Mouse (Mus musculus) megakaryocyte, embryonic 14.5 days (primary cell): ENCODE measurements at regions not wholly inside any gene's neighbourhood (a gene's known extent, or its start where the extent isn't known, plus 50 kb on each side); places are given as distances from the start of the nearest gene placed in this dataset.

ENCODE experiments used
- FLI1 ChIP-seq: IDR thresholded peaks from 2 replicates; pipeline ENCODE4 v1.6.1; 2012; ENCODE audit warnings: low read length, inconsistent platforms, mixed read lengths
- GATA1 ChIP-seq: IDR thresholded peaks from 3 replicates; pipeline ENCODE4 v1.6.1; 2012; ENCODE audit warnings: mixed read lengths, low read length, inconsistent platforms, borderline replicate concordance

DNA sequence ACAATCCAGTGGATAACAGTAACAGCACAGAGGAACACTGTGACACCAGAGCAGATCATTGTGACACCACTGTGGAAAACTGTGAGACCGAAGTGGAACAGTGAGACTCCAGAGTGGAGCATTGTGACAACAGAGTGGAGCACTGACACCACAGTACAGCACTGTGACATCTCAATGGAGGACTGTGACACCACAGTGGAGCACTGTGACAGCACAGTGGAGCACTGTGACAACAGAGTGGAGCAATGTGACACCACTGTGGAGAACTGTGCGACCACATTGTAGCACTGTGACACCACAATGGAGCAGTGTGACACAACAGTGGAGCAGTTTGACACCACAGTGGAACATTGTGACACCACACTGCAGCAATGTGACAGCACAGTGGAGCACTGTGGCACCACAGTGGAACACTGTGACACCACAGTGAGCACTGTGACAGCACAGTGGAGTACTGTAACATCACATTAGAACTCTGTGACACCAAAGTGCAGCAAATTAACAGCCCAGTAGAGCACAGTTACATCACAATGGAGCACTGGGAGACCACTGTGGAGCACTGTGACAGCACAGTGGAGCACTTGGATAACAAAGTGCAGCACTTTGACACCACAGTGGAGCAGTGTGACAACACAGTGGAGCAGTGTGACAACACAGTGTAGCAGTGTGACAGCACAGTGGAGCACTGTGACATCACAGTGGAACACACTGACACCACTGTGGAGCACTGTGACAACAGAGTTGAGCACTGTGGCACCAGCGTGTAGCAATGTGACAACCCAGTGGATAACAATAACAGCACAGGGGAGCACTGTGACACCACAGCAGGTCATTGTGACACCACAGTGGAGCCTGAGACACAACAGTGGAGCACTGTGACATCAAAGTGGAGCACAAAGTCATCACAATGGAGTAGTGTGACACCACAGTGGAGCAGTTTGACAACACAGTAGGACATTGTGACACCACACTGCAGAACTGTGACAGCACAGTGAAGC, 84.9 kb upstream of the Vmn1r2 start:
- TF ChIP-seq GATA1 (no peak; the same call in 2 of the 3 replicates), FLI1 (no peak)
